Mouse (Mus musculus) kidney, adult 2 months (tissue): ENCODE data around the gene Acvr1b. TPM values are rescaled to one million over a fixed set of nuclear protein-coding genes. Genes with fewer than 3 reads are reported as not detected.
A peak's percentile ranks its signal among the peaks of the same experiment; 100 is the strongest.

ENCODE experiments used
- DNase-seq: peaks from one replicate; pipeline ENCODE4 v3.0.0; 2021
- H3K27ac ChIP-seq: fragments of 200-500 bp; 2 replicates; pipeline ENCODE4 v1.5.1; 2012; ENCODE audit warnings: low read depth, low read length, control low read depth, inconsistent platforms; ENCODE audit not compliant: insufficient read depth
- H3K27me3 ChIP-seq: fragments of 200-500 bp; replicated peaks from 2 replicates; pipeline ENCODE4 v1.6.1; 2012; ENCODE audit warnings: mild to moderate bottlenecking, moderate library complexity, low read length, inconsistent platforms; ENCODE audit not compliant: control insufficient read depth, insufficient read depth
- H3K36me3 ChIP-seq: fragments of 200-500 bp; 2 replicates; pipeline ENCODE4 v1.6.1; 2012; ENCODE audit warnings: mild to moderate bottlenecking, moderate library complexity, low read length, inconsistent platforms; ENCODE audit not compliant: control insufficient read depth, insufficient read depth
- H3K4me1 ChIP-seq: fragments of 200-500 bp; 2 replicates; pipeline ENCODE4 v1.6.1; 2011; ENCODE audit warnings: low read length; ENCODE audit not compliant: control insufficient read depth, insufficient read depth
- H3K4me3 ChIP-seq: fragments of 200-500 bp; 2 replicates; pipeline ENCODE4 v1.5.1; 2011; ENCODE audit warnings: mild to moderate bottlenecking, low read depth, low read length, control low read depth; ENCODE audit not compliant: insufficient read depth
- CTCF ChIP-seq: fragments of 200-500 bp; conservative IDR thresholded peaks from 2 replicates; pipeline ENCODE4 v1.5.1; 2011; ENCODE audit warnings: low read depth, mild to moderate bottlenecking, control low read depth, low read length, moderate library complexity, mixed read lengths; ENCODE audit not compliant: insufficient read depth, insufficient read length
- POLR2A ChIP-seq: fragments of 200-500 bp; IDR thresholded peaks from one replicate; pipeline ENCODE4 v1.6.1; 2011; ENCODE audit warnings: low read depth, low read length, control low read depth
- WGBS: fragments of 180-500 bp; shearing (Covaris S2); methylation state at CpG from one replicate; pipeline ENCODE4 v1.1.7; 2018; 5-methylcytosine and 5-hydroxymethylcytosine counted together
- polyA plus RNA-seq: library from polyadenylated mRNA; depleted of rRNA; stranded (reverse); fragments of >200 nt; gene quantifications from 2 replicates; pipeline ENCODE4 v1.2.3, GENCODE M21; 2012

The Acvr1b gene
- polyA plus RNA-seq, 1 experiment = 37.2 TPM

DNA sequence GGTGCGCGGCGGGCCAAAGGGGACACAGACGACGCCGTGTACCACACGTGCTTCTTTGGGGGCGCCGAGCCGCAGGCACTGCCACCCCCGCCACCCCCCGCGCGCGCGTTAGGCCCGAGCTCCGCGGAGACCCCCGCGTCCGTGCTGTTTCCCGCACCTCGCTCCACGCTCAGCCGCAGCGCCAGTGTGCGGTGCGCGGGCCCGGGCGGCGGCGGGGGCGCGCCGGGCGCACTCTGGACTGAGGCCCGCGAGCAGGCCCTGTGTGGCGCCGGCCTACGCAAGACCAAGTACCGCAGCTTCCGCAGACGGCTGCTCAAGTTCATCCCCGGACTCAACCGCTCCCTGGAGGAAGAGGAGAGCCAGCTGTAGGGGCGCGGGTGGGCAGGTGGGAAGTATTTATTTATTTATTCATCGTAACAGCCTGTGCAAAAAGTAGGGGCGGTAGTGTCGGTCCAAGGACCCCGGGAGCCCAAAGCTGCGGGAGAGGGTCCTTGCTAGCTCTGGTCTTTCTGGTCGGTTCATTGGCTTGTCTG lies 57.8 kb downstream of the Acvr1b start:
- WGBS = 70% methylated on average over 56 of the region's 56 CpGs
- Histone ChIP-seq H3K4me3 (no peak overlapping the region), H3K36me3 (no peaks in the 10 kb centered on the region), H3K27ac (no peak overlapping the region), H3K4me1 (no peaks in the 10 kb centered on the region), H3K27me3 (no peaks in the 10 kb centered on the region)
- no peak for DNase-seq
- no peak for TF ChIP-seq CTCF
- no peak for TF ChIP-seq POLR2A

DNA sequence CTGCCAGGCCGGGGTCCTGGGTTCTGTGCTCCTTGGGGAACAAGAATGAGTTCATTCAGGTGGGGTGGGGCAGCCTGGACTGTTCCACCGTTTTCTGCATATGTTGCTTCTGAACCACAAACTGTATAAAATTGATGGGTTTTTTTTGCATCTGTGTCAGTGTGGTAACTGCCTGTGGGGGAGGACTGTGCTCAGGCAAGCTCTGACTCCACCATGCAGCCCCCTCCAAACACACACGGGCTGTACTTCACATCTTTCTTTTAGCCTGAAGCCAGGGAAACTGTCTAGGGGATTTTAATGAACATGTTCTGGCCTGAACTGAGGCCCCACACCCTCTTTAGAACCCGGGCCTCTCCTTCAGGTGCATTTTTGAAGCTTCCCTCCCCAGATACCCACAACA lies 58.7 kb downstream of the Acvr1b start:
- Histone ChIP-seq H3K27ac (no peak overlapping the region), H3K4me1 (no peaks in the 10 kb centered on the region), H3K36me3 (no peaks in the 10 kb centered on the region), H3K4me3 (no peak overlapping the region), H3K27me3 (no peaks in the 10 kb centered on the region)
- whole genome bisulfite sequencing = 83% methylated on average over 4 of the region's 4 CpGs
- no peak for DNase-seq
- TF ChIP-seq CTCF (no peak), POLR2A (no peak)

DNA sequence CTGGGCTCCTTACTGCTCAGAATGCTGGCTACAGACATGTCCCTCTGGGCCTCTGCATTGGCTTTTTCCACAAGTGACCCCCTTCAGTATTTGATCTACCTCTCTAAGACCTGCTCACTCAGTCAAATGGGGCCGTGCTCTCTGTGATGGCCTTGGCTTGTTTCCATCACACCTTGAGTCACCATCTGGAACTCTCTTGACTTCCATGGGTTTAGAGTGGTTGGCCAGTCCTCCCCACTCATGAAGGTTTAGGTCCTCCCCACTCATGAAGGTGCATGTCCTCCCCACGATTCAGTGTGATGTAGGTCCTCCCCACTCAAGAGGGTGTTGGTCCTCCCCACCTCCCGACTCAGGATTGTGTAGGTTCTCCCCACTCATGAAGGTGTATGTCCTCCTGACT lies 59.3 kb downstream of the Acvr1b start:
- WGBS = 69% methylated on average over 3 of the region's 3 CpGs
- no peak overlapping the region for H3K27ac ChIP-seq
- no peak for DNase-seq

DNA sequence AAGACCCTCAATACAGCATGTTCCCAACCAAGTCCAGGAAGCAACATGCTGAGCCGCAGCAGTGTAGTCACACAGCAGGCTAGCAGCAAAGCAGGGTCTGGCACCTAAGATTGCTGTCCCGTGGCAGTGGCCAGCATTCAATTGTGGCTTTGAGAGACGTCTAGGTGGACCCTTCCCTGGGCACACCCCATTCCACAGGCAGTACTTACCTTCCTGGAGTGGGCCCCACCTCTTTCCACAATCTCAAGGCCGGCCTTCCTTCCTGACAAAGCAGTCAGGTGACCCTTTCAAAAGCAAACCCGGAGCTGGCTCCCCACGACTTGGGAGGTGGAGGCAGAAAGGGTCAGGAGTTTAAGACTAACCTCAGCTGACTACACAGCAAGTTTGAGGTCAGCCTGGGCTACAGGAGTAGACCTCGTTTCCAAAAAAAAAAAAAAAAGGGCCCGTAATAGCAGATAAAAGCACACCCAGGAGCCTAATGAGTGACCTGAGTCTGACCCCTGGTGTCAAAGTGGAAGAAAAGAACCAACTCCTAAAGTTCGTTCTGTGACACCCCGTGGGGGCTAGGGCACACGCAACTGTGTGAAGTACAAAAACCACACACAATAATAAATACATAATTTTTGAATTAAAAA lies 59.9 kb downstream of the Acvr1b start:
- H3K4me1 ChIP-seq = no peaks in the 10 kb centered on the region
- no peaks in the 10 kb centered on the region for H3K27me3 ChIP-seq
- H3K27ac ChIP-seq = no peak overlapping the region
- no peaks in the 10 kb centered on the region for H3K36me3 ChIP-seq
- TF ChIP-seq CTCF (no peak), POLR2A (no peak)
- DNase-seq = no peak
- WGBS = 56% methylated on average over 11 of the region's 11 CpGs
- H3K4me3 ChIP-seq = no peak overlapping the region

More for the DNA sequence above, 59.3 kb downstream of the Acvr1b start:
- Histone ChIP-seq H3K4me1 (no peaks in the 10 kb centered on the region), H3K4me3 (no peak overlapping the region), H3K27me3 (no peaks in the 10 kb centered on the region), H3K36me3 (no peaks in the 10 kb centered on the region)
- TF ChIP-seq POLR2A (no peak), CTCF (no peak)

DNA sequence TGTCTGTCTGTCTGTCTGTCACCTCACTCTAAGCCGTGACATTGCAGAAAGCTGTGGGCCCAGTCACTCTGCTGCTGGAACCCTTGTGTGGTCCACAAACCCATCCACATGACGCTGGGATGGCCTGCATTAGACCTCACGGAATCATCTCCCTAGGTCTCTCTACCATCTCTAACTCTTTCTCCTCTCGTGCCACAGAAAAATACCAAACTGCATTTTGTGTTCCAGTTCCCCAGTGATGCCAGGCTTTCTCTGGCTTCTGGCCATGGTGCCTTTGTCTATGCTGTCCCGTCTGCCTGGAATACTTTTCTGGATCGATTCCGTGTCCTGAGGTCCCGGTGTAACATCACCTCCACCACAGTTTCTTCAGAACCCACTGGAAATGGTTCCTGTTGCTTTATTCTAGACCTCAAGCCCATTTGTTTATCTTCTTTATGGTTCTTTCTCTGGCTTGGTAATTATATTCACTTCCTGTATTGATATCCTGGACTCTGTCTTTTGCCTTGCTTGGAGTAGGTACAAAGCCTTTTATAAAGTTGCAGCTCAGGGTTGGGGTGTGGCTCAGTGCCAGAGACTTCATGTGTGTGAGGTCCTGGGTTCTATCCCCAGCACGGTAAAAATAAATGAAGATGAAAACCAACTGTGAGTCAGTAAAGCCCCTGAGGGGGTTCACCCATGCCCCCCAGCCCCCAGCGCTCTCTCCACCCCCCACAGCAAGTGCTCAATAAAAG lies 60.9 kb downstream of the Acvr1b start:
- Histone ChIP-seq H3K4me3 (no peak overlapping the region), H3K4me1 (no peaks in the 10 kb centered on the region), H3K36me3 (no peaks in the 10 kb centered on the region), H3K27me3 (no peaks in the 10 kb centered on the region), H3K27ac (no peak overlapping the region)
- WGBS = 70% methylated on average over 10 of the region's 10 CpGs
- DNase-seq = no peak
- TF ChIP-seq POLR2A = no peak
- no peak for TF ChIP-seq CTCF

DNA sequence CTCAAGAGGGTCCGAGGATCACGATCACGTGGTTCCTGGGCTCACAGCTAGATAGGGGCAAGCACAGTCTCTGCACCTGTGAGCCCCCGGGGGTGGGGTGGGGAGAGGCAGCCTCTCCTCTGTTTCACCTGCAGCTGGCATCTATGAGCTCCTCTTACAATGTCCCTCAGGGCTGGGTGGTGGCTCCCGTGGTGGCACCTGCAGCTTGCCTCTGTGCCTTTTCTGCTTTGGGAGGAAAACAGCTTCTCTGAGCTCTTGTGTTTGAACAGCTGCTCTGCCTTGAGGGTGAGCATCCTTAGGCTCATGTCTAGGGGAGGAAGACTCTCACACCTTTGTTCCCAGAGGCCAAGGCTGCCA lies 61.5 kb downstream of the Acvr1b start:
- H3K36me3 ChIP-seq = no peaks in the 10 kb centered on the region
- H3K4me3 ChIP-seq = no peak overlapping the region
- TF ChIP-seq POLR2A = no peak
- TF ChIP-seq CTCF = no peak
- no peaks in the 10 kb centered on the region for H3K4me1 ChIP-seq
- DNase-seq = no peak
- H3K27me3 ChIP-seq = no peaks in the 10 kb centered on the region
- no peak overlapping the region for H3K27ac ChIP-seq
- WGBS = 39% methylated on average over 5 of the region's 5 CpGs

DNA sequence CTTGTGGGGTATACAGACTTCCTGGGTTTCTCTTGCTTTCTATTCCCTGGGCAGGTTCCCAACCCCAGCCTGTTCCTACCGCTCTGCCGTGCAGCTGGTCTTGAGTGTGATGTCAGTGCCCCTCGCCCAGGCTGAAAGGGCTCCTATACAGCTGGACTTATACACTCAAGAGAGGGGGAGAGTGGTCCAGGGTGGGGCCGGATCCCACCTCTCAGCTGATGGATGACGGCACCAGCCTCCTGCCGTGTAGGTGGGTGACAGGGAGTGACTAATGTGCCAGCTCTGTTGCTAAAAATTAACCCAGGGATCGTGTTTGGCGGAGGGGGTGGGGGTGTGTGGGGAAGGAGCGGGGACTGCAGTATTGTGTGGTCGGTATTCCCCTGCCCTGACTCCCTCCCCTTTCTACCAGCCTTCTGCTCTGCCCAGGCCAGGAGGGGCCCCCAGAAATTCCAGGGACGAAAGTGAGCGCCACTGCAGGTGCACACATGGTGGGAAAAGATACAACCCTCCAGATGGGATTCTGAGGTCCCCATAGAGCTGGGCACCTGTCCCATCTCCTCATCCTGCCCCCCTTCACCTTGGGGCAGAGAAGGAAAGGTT lies 62.0 kb downstream of the Acvr1b start:
- 21% methylated on average over 12 of the region's 12 CpGs for WGBS
- H3K27me3 ChIP-seq = no peaks in the 10 kb centered on the region
- 0 out of 2 replicates have a peak, but pooled peaks cover under 1% of the 10 kb centered on the region for H3K4me1 ChIP-seq
- H3K4me3 ChIP-seq = no peak overlapping the region
- H3K27ac ChIP-seq = no peak overlapping the region
- TF ChIP-seq POLR2A (no peak), CTCF (no peak)
- peak; percentile 31 for DNase-seq
- H3K36me3 ChIP-seq = no peaks in the 10 kb centered on the region
